Mouse (Mus musculus) hindbrain, embryonic 10.5 days (tissue): ENCODE data around the gene Syt3. TPM values are rescaled to one million over a fixed set of nuclear protein-coding genes. Genes with fewer than 3 reads are reported as not detected.

ENCODE experiments used
- DNase-seq: peaks from one replicate; pipeline ENCODE4 v3.0.0-alpha.2; 2017; ENCODE audit warnings: low spot score
- H3K27ac ChIP-seq: fragments of 300-500 bp; sonication (generic); 2 replicates; pipeline ENCODE4 v1.5.1; 2016; ENCODE audit warnings: mild to moderate bottlenecking, moderate library complexity
- H3K27me3 ChIP-seq: fragments of 300-500 bp; sonication (generic); 2 replicates; pipeline ENCODE4 v1.6.1; 2016; ENCODE audit warnings: mild to moderate bottlenecking; ENCODE audit not compliant: poor library complexity, insufficient read depth, severe bottlenecking
- H3K36me3 ChIP-seq: fragments of 300-500 bp; sonication (generic); 2 replicates; pipeline ENCODE4 v1.6.1; 2016; ENCODE audit warnings: mild to moderate bottlenecking, moderate library complexity
- H3K4me1 ChIP-seq: fragments of 300-500 bp; sonication (generic); replicated peaks from 2 replicates; pipeline ENCODE4 v1.6.1; 2016; ENCODE audit warnings: mild to moderate bottlenecking
- H3K4me3 ChIP-seq: fragments of 300-500 bp; sonication (generic); 2 replicates; pipeline ENCODE4 v1.5.1; 2016; ENCODE audit warnings: mild to moderate bottlenecking, moderate library complexity
- H3K9me3 ChIP-seq: fragments of 300-500 bp; sonication (generic); 2 replicates; pipeline ENCODE4 v1.6.1; 2016; ENCODE audit warnings: mild to moderate bottlenecking, moderate library complexity
- WGBS: fragments of 180-500 bp; shearing (Covaris S2); methylation state at CpG from one replicate; pipeline ENCODE4 v1.1.7; 2016; 5-methylcytosine and 5-hydroxymethylcytosine counted together
- polyA plus RNA-seq: library from polyadenylated mRNA; unstranded; fragments of >200 nt; fragmentation: Nextera tagmentation; extraction: Ambion mirVana; gene quantifications from 2 replicates; pipeline ENCODE4 v1.2.1, GENCODE M21; 2016

The Syt3 gene
- polyA plus RNA-seq, 1 experiment from 2014 or later = 3.0 TPM

DNA sequence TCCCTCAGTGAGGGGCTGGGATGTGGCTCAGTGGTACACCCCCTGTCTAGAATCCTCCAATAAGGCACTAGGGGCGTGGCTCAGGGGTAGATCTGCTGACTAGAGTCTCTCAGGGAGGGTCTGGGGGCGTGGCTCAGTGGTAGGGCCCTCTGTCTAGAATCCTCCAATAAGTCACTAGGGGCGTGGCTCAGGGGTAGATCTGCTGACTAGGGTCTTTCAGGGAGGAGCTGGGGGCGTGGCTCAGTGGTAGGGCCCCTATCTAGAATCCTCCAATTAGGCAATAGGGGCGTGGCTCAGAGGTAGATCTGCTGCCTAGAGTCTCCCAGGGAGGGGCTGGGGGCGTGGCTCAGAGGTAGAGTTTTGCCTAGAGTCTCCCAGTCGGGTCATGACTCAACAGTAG is 49.5 kb downstream of the Syt3 start:
- Histone ChIP-seq H3K4me1 (peaks cover 68% of the 10 kb centered on the region), H3K36me3 (peaks cover 16% of the 10 kb centered on the region; the same call in 1 of the 2 replicates), H3K9me3 (no peaks in the 10 kb centered on the region), H3K27ac (no peak overlapping the region), H3K27me3 (peaks cover 63% of the 10 kb centered on the region), H3K4me3 (no peak overlapping the region)
- 5% methylated on average over 7 of the region's 7 CpGs for WGBS
- peak; percentile 78 for DNase-seq

- peaks cover 63% of the 10 kb centered on the region for H3K4me1 ChIP-seq
Measured at GRCm38 (mm10) chr7:44434089-44434488, 50.2 kb downstream of the Syt3 start.

DNA sequence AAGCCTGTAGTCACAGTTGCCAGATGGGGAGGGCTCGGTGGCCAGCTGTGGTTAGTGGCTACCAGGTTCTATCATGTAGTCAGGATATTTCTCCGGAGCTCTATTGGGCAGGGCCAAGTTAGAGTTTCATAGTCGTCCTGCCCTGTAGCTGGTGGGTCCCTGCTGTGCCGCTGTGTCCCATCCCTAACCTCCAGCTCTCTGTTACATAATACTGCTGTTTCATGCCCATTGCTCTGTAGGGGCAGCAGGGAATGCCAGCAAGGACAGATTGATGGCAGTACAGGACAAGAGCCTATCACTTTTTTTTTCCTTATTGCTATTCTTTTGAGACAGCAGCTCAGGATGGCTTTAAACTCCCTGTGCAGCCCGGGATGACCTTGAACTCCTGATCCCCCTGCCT is 51.9 kb downstream of the Syt3 start:
- no peak for DNase-seq
- Histone ChIP-seq H3K36me3 (peaks cover 16% of the 10 kb centered on the region; the same call in 1 of the 2 replicates), H3K4me3 (no peak overlapping the region), H3K27me3 (peaks cover 58% of the 10 kb centered on the region), H3K4me1 (peaks cover 46% of the 10 kb centered on the region), H3K9me3 (no peaks in the 10 kb centered on the region), H3K27ac (no peak overlapping the region)
- 77% methylated on average over 5 of the region's 5 CpGs for WGBS

More at GRCm38 (mm10) chr7:44434089-44434488, 50.2 kb downstream of the Syt3 start:
- H3K4me3 ChIP-seq = no peak overlapping the region
- H3K36me3 ChIP-seq = peaks cover 16% of the 10 kb centered on the region; the same call in 1 of the 2 replicates
- WGBS = 73% methylated on average over 9 of the region's 9 CpGs
- no peak for DNase-seq
- peaks cover 58% of the 10 kb centered on the region for H3K27me3 ChIP-seq
- no peak overlapping the region for H3K27ac ChIP-seq
- H3K9me3 ChIP-seq = no peaks in the 10 kb centered on the region

DNA sequence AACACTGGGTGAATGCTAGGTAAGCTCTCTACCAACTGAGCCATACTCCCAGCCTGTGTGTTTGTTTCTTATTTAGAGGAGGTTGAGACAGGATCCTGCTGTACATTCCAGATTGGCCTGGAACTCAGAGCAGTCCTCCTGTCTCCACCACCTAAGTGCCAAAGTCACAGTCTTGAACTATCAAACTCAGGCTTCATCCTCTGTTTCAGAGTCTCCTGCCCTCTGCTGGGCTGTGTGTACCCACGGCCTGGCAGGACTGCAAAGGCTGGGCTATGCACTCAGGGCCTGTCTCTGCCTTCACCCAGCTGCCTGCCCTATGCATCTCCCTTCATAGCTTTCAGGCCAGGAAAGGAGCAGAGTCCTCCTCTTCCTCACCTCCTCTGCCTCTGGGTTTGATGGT is 52.4 kb downstream of the Syt3 start:
- Histone ChIP-seq H3K27ac (no peak overlapping the region), H3K36me3 (peaks cover 16% of the 10 kb centered on the region; the same call in 1 of the 2 replicates), H3K9me3 (no peaks in the 10 kb centered on the region), H3K4me1 (peaks cover 43% of the 10 kb centered on the region), H3K4me3 (no peak overlapping the region), H3K27me3 (peaks cover 58% of the 10 kb centered on the region)
- DNase-seq = no peak
- 22% methylated on average over 1 of the region's 1 CpGs for WGBS

- WGBS = 86% methylated on average over 1 of the region's 1 CpGs
Measured at GRCm38 (mm10) chr7:44437188-44437587, 53.3 kb downstream of the Syt3 start.

DNA sequence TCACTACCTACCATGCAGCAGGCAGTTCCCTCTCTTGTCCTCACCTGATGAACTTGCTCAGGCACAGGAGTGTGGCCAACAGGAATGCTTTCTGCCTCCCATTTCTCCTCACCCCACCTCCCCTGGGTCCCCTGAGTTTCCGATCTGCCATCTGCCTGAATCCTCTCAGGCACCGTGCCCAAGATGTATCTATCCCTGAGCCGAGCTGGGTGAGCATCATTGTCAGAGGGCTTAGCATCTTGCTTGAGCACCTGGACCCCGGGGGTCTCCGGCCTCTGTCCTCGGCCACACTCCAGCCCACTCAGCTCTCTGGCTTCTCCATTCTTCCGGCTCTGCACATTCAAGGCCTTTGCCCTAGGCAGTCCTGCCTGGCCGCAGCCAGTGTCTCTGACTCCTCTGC is 54.0 kb downstream of the Syt3 start:
- Histone ChIP-seq H3K27ac (no peak overlapping the region), H3K9me3 (no peaks in the 10 kb centered on the region), H3K27me3 (peaks cover 66% of the 10 kb centered on the region), H3K4me3 (no peak overlapping the region), H3K36me3 (peaks cover 9% of the 10 kb centered on the region; the same call in 1 of the 2 replicates), H3K4me1 (peaks cover 43% of the 10 kb centered on the region)
- DNase-seq = no peak
- 68% methylated on average over 8 of the region's 8 CpGs for WGBS

More at GRCm38 (mm10) chr7:44437188-44437587, 53.3 kb downstream of the Syt3 start:
- H3K4me1 ChIP-seq = peaks cover 43% of the 10 kb centered on the region
- H3K9me3 ChIP-seq = no peaks in the 10 kb centered on the region
- no peak overlapping the region for H3K4me3 ChIP-seq
- no peak for DNase-seq
- peaks cover 9% of the 10 kb centered on the region; the same call in 1 of the 2 replicates for H3K36me3 ChIP-seq
- no peak overlapping the region for H3K27ac ChIP-seq
- H3K27me3 ChIP-seq = peaks cover 59% of the 10 kb centered on the region

- Histone ChIP-seq H3K27ac (no peak overlapping the region), H3K9me3 (no peaks in the 10 kb centered on the region), H3K27me3 (peaks cover 84% of the 10 kb centered on the region), H3K4me1 (peaks cover 49% of the 10 kb centered on the region), H3K36me3 (peaks cover 8% of the 10 kb centered on the region), H3K4me3 (no peak overlapping the region)
- WGBS = 77% methylated on average over 2 of the region's 2 CpGs
- DNase-seq = no peak
Measured at GRCm38 (mm10) chr7:44439696-44440095, 55.8 kb downstream of the Syt3 start.

DNA sequence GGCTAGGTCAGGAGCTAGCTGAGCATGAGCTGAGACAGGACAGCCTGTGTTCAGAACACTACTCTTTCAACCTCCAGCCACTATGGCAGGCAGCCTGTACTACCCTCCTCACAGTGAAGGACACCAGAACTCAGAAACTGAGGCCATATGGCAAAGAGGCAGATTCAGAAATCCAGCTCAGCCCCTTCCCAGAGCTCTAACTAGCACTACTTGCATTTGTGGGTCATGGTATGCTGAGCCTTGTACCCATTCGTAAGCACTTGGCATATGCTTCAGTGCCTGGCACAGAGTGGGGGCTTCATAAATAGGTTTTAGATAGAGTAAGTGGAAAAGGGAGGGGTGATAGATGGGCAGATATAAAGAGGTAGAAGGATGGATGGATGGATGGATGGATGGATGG is 56.6 kb downstream of the Syt3 start:
- 84% methylated on average over 1 of the region's 1 CpGs for WGBS
- Histone ChIP-seq H3K27me3 (peaks cover 89% of the 10 kb centered on the region), H3K36me3 (peaks cover 11% of the 10 kb centered on the region), H3K4me1 (peaks cover 57% of the 10 kb centered on the region), H3K9me3 (no peaks in the 10 kb centered on the region), H3K4me3 (no peak overlapping the region), H3K27ac (no peak overlapping the region)
- DNase-seq = no peak

DNA sequence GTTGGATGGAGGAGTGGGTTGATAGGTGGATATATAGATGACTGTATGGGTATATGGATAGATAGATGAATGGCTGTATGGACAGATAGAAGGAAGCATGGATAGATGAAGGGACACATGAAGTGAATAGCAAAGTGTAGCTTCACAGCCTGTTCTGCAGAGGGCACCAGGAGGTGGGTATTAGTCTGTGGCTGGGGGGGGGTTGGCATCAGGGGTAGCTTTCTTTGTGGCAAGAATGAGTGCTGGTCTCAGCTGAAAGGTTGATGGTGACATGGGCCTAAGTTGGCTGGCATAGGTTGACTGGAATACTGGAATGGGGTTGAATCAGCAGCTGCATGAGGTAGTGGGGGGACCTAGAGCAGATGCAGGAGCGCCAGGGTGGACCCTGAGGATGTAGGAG is 57.3 kb downstream of the Syt3 start:
- no peaks in the 10 kb centered on the region for H3K9me3 ChIP-seq
- DNase-seq = no peak
- peak overlapping the region; percentile 98 for H3K27ac ChIP-seq
- WGBS = 4% methylated on average over 1 of the region's 1 CpGs
- peaks cover 58% of the 10 kb centered on the region for H3K4me1 ChIP-seq
- H3K27me3 ChIP-seq = peaks cover 91% of the 10 kb centered on the region
- H3K36me3 ChIP-seq = peaks cover 18% of the 10 kb centered on the region
- H3K4me3 ChIP-seq = peak overlapping the region; percentile 67

DNA sequence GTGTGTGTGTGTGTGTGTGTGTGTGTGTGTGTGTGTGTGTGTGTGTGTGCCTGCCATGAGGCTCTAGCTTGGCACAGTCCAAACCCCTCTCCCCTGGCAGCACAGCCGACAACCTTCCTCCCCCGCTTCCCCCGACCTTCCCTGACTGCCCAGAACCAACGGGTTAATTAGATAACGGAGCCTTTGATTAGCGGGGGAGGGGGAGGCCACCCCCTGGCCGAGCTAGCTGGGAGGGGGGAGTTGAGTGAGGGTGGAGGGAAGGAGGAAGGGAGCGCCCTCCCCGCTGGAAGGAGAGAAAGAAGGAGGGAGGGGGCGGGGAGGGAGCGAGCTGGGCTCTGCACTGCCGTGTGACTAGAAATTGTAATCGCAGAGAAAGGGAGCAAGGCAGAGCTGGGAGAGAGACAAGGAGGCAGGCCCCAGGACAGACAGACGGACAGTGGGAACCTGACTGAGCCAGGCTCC is 57.8 kb downstream of the Syt3 start:
- Histone ChIP-seq H3K27me3 (peaks cover 91% of the 10 kb centered on the region), H3K27ac (peak overlapping the region; percentile 98), H3K36me3 (peaks cover 23% of the 10 kb centered on the region), H3K4me3 (peak overlapping the region; percentile 67), H3K9me3 (no peaks in the 10 kb centered on the region), H3K4me1 (peaks cover 58% of the 10 kb centered on the region)
- under 1% methylated on average over 13 of the region's 14 CpGs for WGBS
- DNase-seq = peak; percentile 63

- H3K4me3 ChIP-seq = peak overlapping the region; percentile 67
- WGBS = 5% methylated on average over 10 of the region's 14 CpGs
- no peaks in the 10 kb centered on the region for H3K9me3 ChIP-seq
- peak; percentile 66 for DNase-seq
- H3K4me1 ChIP-seq = peaks cover 55% of the 10 kb centered on the region
- H3K27ac ChIP-seq = peak overlapping the region; percentile 98
- peaks cover 29% of the 10 kb centered on the region for H3K36me3 ChIP-seq
- peaks cover 88% of the 10 kb centered on the region for H3K27me3 ChIP-seq
Measured at GRCm38 (mm10) chr7:44442407-44442821, 58.5 kb downstream of the Syt3 start.

DNA sequence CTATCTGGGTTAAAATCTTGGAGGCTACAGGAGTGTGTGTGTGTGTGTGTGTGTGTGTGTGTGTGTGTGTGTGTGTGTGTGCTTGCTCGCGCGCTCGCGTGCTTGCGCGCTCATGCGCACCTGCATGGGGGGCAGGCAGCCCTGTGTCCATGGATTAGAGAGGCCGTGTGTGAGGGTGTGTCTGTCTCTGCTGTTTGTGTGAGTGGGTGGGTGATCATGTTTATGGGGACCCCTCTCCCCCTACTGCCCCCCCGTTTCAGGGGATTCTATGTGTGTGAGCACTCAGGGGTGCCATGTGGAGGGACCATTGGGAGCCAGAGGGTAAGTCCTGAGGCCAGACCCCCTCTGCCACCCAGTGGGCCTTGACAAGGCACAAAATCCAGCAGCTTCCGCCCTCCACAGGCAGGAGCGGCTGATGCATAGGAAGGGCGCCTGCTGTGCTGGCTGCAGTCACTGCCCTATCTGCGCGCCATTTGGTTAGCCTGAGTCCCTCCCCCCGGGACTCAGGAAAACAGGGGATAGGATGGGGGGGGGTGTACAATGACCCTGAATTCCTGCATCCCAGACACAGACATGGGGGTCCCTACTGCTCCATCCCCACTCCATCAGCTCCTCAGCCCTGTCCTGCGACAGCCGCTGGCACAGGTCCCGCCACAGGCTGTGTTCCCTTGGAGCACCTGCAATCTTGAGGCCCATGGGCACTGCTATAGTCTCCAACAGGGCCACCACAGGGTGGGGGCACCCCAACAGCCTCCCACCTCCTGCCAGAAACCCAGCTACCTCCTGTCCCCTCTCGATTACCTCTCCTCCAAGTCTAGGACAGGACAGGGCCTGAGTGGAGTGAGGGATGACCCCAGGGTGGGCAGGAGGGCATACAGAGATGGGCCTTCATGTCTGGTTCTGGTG is 59.6 kb downstream of the Syt3 start:
- peaks cover 40% of the 10 kb centered on the region for H3K36me3 ChIP-seq
- WGBS = 6% methylated on average over 20 of the region's 20 CpGs
- peaks cover 79% of the 10 kb centered on the region for H3K27me3 ChIP-seq
- H3K4me1 ChIP-seq = peaks cover 46% of the 10 kb centered on the region
- no peaks in the 10 kb centered on the region for H3K9me3 ChIP-seq
- H3K27ac ChIP-seq = peak overlapping the region; percentile 98
- DNase-seq = peak; percentile 58
- H3K4me3 ChIP-seq = peak overlapping the region; percentile 67

DNA sequence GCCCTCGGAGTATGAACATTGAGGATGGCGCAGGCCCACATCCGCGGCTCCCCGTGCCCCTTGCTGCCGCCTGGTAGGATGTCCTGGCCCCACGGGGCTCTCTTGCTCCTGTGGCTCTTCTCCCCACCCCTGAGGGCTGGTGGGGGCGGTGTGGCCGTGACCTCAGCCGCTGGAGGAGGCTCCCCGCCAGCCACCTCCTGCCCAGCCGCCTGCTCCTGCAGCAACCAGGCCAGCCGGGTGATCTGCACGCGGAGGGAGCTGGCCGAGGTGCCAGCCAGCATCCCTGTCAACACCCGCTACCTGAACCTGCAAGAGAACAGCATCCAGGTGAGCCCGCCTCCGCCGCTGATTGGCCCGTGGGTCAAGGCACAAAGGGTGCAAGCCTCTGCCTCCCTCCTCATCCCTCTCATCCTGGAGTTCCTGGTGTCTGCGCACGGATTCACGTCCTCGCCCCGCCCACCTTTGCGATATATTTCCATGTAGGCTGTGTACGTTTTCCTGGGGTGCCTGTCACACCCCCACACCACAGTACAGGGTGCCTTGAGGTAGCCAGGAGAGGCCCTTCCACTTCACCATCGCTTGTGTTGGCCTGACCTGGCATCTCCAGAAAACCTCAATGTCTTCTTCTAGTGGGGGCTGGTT is 61.1 kb downstream of the Syt3 start:
- peaks cover 55% of the 10 kb centered on the region for H3K36me3 ChIP-seq
- H3K27ac ChIP-seq = no peak overlapping the region
- no peak for DNase-seq
- no peaks in the 10 kb centered on the region for H3K9me3 ChIP-seq
- peak overlapping the region; percentile 30; the same call in 1 of the 2 replicates for H3K4me3 ChIP-seq
- H3K27me3 ChIP-seq = peaks cover 70% of the 10 kb centered on the region
- H3K4me1 ChIP-seq = peaks cover 46% of the 10 kb centered on the region
- WGBS = 27% methylated on average over 29 of the region's 29 CpGs
